Mouse (Mus musculus) myocyte (in vitro differentiated cells): ENCODE data around the gene Prrc2b. TPM values are rescaled to one million over a fixed set of nuclear protein-coding genes. Genes with fewer than 3 reads are reported as not detected.

Experiments used
- H3K27me3 ChIP-seq: one replicate; pipeline ENCODE4 v1.6.1; 2011; ENCODE audit not compliant: control insufficient read depth, insufficient read depth, insufficient read length
- H3K36me3 ChIP-seq: one replicate; pipeline ENCODE4 v1.6.1; 2011; ENCODE audit not compliant: control insufficient read depth, insufficient read depth
- H3K4me2 ChIP-seq: one replicate; pipeline ENCODE4 v1.6.1; 2011; ENCODE audit warnings: low read depth, control low read depth
- H3K4me3 ChIP-seq: one replicate; pipeline ENCODE4 v1.5.1; 2011; ENCODE audit warnings: mild to moderate bottlenecking, control low read depth, moderate library complexity
- H3K79me2 ChIP-seq: one replicate; pipeline ENCODE4 v1.6.1; 2011; ENCODE audit not compliant: control insufficient read depth, insufficient read depth
- H3ac ChIP-seq: one replicate; pipeline ENCODE4 v1.6.1; 2011; ENCODE audit not compliant: control insufficient read depth, insufficient read length
- CEBPB ChIP-seq: IDR thresholded peaks from 2 replicates; pipeline ENCODE4 v1.6.1; 2011; ENCODE audit warnings: mild to moderate bottlenecking, moderate library complexity; ENCODE audit not compliant: poor library complexity, insufficient read depth, severe bottlenecking
- E2F4 ChIP-seq: IDR thresholded peaks from one replicate; pipeline ENCODE4 v1.6.1; 2011; ENCODE audit warnings: mild to moderate bottlenecking, control low read depth, moderate library complexity; ENCODE audit not compliant: insufficient read depth
- MAX ChIP-seq: IDR thresholded peaks from one replicate; pipeline ENCODE4 v1.6.1; 2011; ENCODE audit warnings: low read depth, mild to moderate bottlenecking, control low read depth
- MYOD1 ChIP-seq, 3 experiments: IDR thresholded peaks; one replicate each; pipeline ENCODE4 v1.6.1; 2011; ENCODE audit warnings: control low read depth in 2 of 3, low read depth in 2 of 3, mild to moderate bottlenecking in 2 of 3, moderate library complexity in 1 of 3; ENCODE audit not compliant: insufficient read length in 2 of 3, control insufficient read depth in 1 of 3
- MYOG ChIP-seq, 3 experiments: IDR thresholded peaks; one replicate each; pipeline ENCODE4 v1.6.1; 2011; ENCODE audit warnings: control low read depth in 2 of 3, low read depth in 2 of 3, mild to moderate bottlenecking in 2 of 3; ENCODE audit not compliant: insufficient read length in 2 of 3, control insufficient read depth in 1 of 3, insufficient read depth in 1 of 3
- POLR2A ChIP-seq: IDR thresholded peaks from one replicate; pipeline ENCODE4 v1.6.1; 2011; ENCODE audit warnings: low read depth, mild to moderate bottlenecking, control low read depth, moderate library complexity; ENCODE audit not compliant: insufficient read length
- POLR2AphosphoS2 ChIP-seq: IDR thresholded peaks from one replicate; pipeline ENCODE4 v1.6.1; 2011; ENCODE audit warnings: low read depth, control low read depth; ENCODE audit not compliant: insufficient read length
- REST ChIP-seq: IDR thresholded peaks from one replicate; pipeline ENCODE4 v1.6.1; 2011; ENCODE audit warnings: mild to moderate bottlenecking, control low read depth, moderate library complexity; ENCODE audit not compliant: insufficient read depth, insufficient read length
- SRF ChIP-seq: IDR thresholded peaks from one replicate; pipeline ENCODE4 v1.6.1; 2011; ENCODE audit warnings: low read depth; ENCODE audit not compliant: control insufficient read depth, insufficient read length
- TCF12 ChIP-seq: IDR thresholded peaks from one replicate; pipeline ENCODE4 v1.6.1; 2011; ENCODE audit warnings: mild to moderate bottlenecking, control low read depth; ENCODE audit not compliant: poor library complexity, insufficient read depth, severe bottlenecking
- TCF3 ChIP-seq: IDR thresholded peaks from one replicate; pipeline ENCODE4 v1.6.1; 2011; ENCODE audit warnings: low read depth, control low read depth; ENCODE audit not compliant: insufficient read length
- USF1 ChIP-seq: IDR thresholded peaks from one replicate; pipeline ENCODE4 v1.6.1; 2011; ENCODE audit warnings: low read depth, mild to moderate bottlenecking, control low read depth, moderate library complexity
- polyA plus RNA-seq: library from polyadenylated mRNA; unstranded; fragments of >200 nt; fragmentation: generic; extraction: Trizol; gene quantifications from one replicate; pipeline ENCODE4 v1.2.1, GENCODE M21; 2012; ENCODE audit warnings: missing spikeins

Gene Prrc2b
- polyA plus RNA-seq, 1 experiment, result 76.2 TPM

DNA sequence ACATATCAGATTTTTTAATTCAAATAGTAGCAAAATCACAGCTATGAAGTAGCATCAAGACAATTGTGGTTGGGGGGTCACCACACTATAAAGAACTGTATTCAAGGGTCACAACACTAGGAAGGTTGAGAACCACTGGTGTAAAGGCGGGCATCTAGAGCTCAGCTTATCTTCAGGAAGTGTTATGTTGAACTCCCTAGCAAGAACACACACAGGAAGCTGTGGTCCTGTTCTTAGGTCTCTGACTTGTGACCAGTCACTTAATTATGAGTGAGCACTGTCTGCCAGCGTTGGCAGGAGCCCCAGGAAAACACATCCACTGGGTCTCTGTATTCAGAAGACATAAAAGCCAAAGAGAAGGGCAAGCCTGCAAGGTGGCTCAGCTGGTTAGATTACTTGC, 131.4 kb downstream of the Prrc2b start:
- Histone ChIP-seq H3K4me3 (no peak overlapping the region), H3K79me2 (peaks cover 12% of the 10 kb centered on the region), H3K27me3 (no peaks in the 10 kb centered on the region), H3ac (no peak overlapping the region), H3K36me3 (peaks cover 28% of the 10 kb centered on the region), H3K4me2 (no peak overlapping the region)
- TF ChIP-seq MYOD1 (IDR thresholded peaks at IDR 0.05; ENCODE audit: control insufficient read depth in 1 of 3, insufficient read length in 2 of 3, low read depth in 2 of 3), result no peak
- no peak for TF ChIP-seq MYOG (IDR thresholded peaks at IDR 0.05; ENCODE audit: control insufficient read depth in 1 of 3, insufficient read depth in 1 of 3, insufficient read length in 2 of 3, low read depth in 2 of 3)
- TF ChIP-seq TCF12, result no peak
- TF ChIP-seq SRF, result no peak
- no peak for TF ChIP-seq E2F4
- no peak for TF ChIP-seq MAX
- no peak for TF ChIP-seq TCF3
- no peak for TF ChIP-seq POLR2AphosphoS2
- no peak for TF ChIP-seq USF1
- TF ChIP-seq CEBPB, result no peak
- TF ChIP-seq REST, result no peak
- TF ChIP-seq POLR2A, result no peak

DNA sequence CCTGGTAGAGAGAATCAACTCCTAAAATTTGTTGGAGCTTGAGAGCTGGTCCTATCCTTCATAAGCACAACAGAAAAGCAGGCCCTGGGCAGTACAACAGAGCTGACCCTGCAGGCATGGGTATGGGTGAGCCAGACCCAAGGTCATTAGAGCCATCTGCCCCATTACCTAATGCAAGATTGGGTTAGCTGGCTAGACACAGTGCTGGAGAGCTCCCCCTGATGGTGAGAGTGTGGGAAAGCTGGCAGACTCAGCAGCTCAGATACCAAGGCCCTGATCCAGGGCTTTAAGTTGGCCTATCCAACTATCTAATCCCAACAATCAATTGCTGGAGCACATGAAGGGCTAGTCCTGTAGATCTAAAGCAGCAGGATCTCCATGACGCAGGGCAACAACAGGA, 131.8 kb downstream of the Prrc2b start:
- TF ChIP-seq CEBPB (no peak), TCF3 (no peak), POLR2A (no peak), SRF (no peak), TCF12 (no peak), MYOG (IDR thresholded peaks at IDR 0.05; ENCODE audit: control insufficient read depth in 1 of 3, insufficient read depth in 1 of 3, insufficient read length in 2 of 3, low read depth in 2 of 3) (no peak), POLR2AphosphoS2 (no peak), MYOD1 (IDR thresholded peaks at IDR 0.05; ENCODE audit: control insufficient read depth in 1 of 3, insufficient read length in 2 of 3, low read depth in 2 of 3) (no peak), E2F4 (no peak), USF1 (no peak), REST (no peak), MAX (no peak)
- no peaks in the 10 kb centered on the region for H3K27me3 ChIP-seq
- H3K4me3 ChIP-seq, result no peak overlapping the region
- H3K36me3 ChIP-seq, result peaks cover 28% of the 10 kb centered on the region
- H3K79me2 ChIP-seq, result peaks cover 17% of the 10 kb centered on the region
- no peak overlapping the region for H3ac ChIP-seq
- H3K4me2 ChIP-seq, result no peak overlapping the region

DNA sequence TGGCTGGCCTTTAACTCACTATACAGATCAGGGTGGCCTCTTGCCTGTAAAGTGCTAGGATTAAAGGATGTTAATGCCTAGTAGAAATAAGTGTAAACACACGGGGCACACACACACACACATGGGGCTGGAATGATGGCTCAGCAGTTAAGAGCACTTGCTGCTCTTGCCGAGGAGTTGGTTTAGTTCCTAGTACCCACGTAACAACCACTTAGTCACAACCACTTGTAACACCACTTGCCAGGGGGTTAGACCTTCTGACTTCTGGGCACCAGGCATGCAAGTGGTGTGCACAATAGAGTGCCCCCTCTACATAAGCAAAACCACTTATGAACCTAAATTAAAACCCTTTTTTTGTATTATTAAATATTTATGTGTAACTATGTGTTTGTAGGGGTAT, 133.1 kb downstream of the Prrc2b start:
- TF ChIP-seq MYOD1 (IDR thresholded peaks at IDR 0.05; ENCODE audit: control insufficient read depth in 1 of 3, insufficient read length in 2 of 3, low read depth in 2 of 3) (no peak), CEBPB (no peak), MAX (no peak), TCF12 (no peak), E2F4 (no peak), USF1 (no peak), MYOG (IDR thresholded peaks at IDR 0.05; ENCODE audit: control insufficient read depth in 1 of 3, insufficient read depth in 1 of 3, insufficient read length in 2 of 3, low read depth in 2 of 3) (no peak)

More for the DNA sequence above, 133.1 kb downstream of the Prrc2b start:
- Histone ChIP-seq H3K36me3 (peaks cover 24% of the 10 kb centered on the region), H3K4me3 (no peak overlapping the region), H3K79me2 (peaks cover 23% of the 10 kb centered on the region), H3K4me2 (no peak overlapping the region), H3K27me3 (no peaks in the 10 kb centered on the region), H3ac (no peak overlapping the region)

Other genes with a start within 250 kb of the Prrc2b start
- 159 TPM for gene Aif1l, start 200.9 kb upstream of the Prrc2b start, polyA plus RNA-seq
- 26.3 TPM for gene Nup214, start 176.6 kb upstream of the Prrc2b start, polyA plus RNA-seq
- gene Fam78a, start 66.2 kb upstream of the Prrc2b start, polyA plus RNA-seq, result 4.7 TPM
- 60.6 TPM for gene Plpp7, start 55.6 kb upstream of the Prrc2b start, polyA plus RNA-seq
- gene Pomt1, start 85.5 kb downstream of the Prrc2b start, polyA plus RNA-seq, result 14.7 TPM
- 32.1 TPM for gene Uck1, start 109.1 kb downstream of the Prrc2b start, polyA plus RNA-seq
- gene Golga2, start 136.3 kb downstream of the Prrc2b start, polyA plus RNA-seq, result 60.7 TPM
- gene Swi5, start 137.0 kb downstream of the Prrc2b start, polyA plus RNA-seq, result 253 TPM
- gene Ciz1, start 201.2 kb downstream of the Prrc2b start, polyA plus RNA-seq, result 54.2 TPM
- 44.0 TPM for gene Dnm1, start 202.3 kb downstream of the Prrc2b start, polyA plus RNA-seq
- 153 TPM for gene 1110008P14Rik, start 230.9 kb downstream of the Prrc2b start, polyA plus RNA-seq
- 0.02 TPM for gene Lcn2, start 237.2 kb downstream of the Prrc2b start, polyA plus RNA-seq
- 50.6 TPM for gene Ptges2, start 244.8 kb downstream of the Prrc2b start, polyA plus RNA-seq